18 mouse cellular contexts compared by ENCODE assay signal in genomic region chr19:29610907-29611306, GRCm38 (mm10). TPM values are rescaled to one million over a fixed set of nuclear protein-coding genes. Genes with fewer than 3 reads are reported as not detected.
DNase-seq lines count a peak whose midpoint lies in the region; ATAC-seq lines count a peak whose summit lies in the region.
"Had no signal": no experiment of that assay in that cellular context is flagged by ENCODE, and none has a peak within 500 bp of the region (broad histone marks: within the 10 kb centered on the region; RNA-seq: fewer than 3 reads in every experiment).

No protein-coding gene starts in this region.

- DNase-seq in heart, postnatal 14 days: no peak
- DNase-seq in c-Kit-positive CD71-positive TER-119-negative erythroid progenitor cells, embryonic 14.5 days (ENCODE audit: low read depth): peak; percentile 50
- no peak for DNase-seq in liver, embryonic 11.5 days (ENCODE audit: low spot score)
- no peak for DNase-seq in spleen, postnatal 14 days (ENCODE audit: low spot score in 2 of 2)
- no peak for DNase-seq in kidney, adult 8-10 months
- no peak for DNase-seq in spleen, postnatal 10 days (ENCODE audit: low spot score in 2 of 2)
- DNase-seq: adrenal gland, adult 8-10 months; cerebellum, postnatal 14 days; gastrocnemius, adult 2 months had no signal

- H3K36me3 ChIP-seq in heart, embryonic 16.5 days (ENCODE audit: control insufficient read depth, insufficient read depth): peaks cover 9% of the 10 kb centered on the region
- H3K36me3 ChIP-seq in liver, embryonic 11.5 days (ENCODE audit: control insufficient read depth, insufficient read depth, low read length): peaks cover 12% of the 10 kb centered on the region; the same call in 1 of the 2 replicates

- H3K27me3 ChIP-seq in heart, embryonic 16.5 days (ENCODE audit: control insufficient read depth, insufficient read depth, low read length): peaks cover 30% of the 10 kb centered on the region
- no peaks in the 10 kb centered on the region for H3K27me3 ChIP-seq in liver, embryonic 11.5 days (replicated peaks; ENCODE audit: control insufficient read depth, insufficient read depth, low read length)
- H3K27me3 ChIP-seq: limb, embryonic 13.5 days; neural tube, embryonic 12.5 days had no signal

- ATAC-seq in heart, embryonic 16.5 days (replicated peaks; ENCODE audit: extremely low read depth, insufficient read depth, low FRiP score): peak; percentile 91
- peak; percentile 91 for ATAC-seq in liver, embryonic 11.5 days (replicated peaks; ENCODE audit: low FRiP score)
- ATAC-seq in megakaryocyte progenitor cell, adult 5-6 weeks (replicated peaks; ENCODE audit: poor library complexity): peak; percentile 73
- ATAC-seq: forebrain, embryonic 16.5 days; hindbrain, postnatal 0 days; midbrain, embryonic 16.5 days had no signal

- no peak overlapping the region for H3K9ac ChIP-seq in heart, embryonic 16.5 days (ENCODE audit: low read length)
- no peak overlapping the region for H3K9ac ChIP-seq in liver, embryonic 11.5 days (ENCODE audit: low read depth, low read length)
- H3K9ac ChIP-seq: limb, embryonic 13.5 days; neural tube, embryonic 12.5 days had no signal

- H3K4me3 ChIP-seq in heart, embryonic 16.5 days (ENCODE audit: low read length): no peak overlapping the region
- no peak overlapping the region for H3K4me3 ChIP-seq in liver, embryonic 11.5 days (ENCODE audit: low read depth, low read length)
- H3K4me3 ChIP-seq: embryonic facial prominence, embryonic 10.5 days; erythroblast, embryonic 14.5 days; gastrocnemius, adult 2 months; limb, embryonic 13.5 days; neural tube, embryonic 12.5 days had no signal

- peaks cover 14% of the 10 kb centered on the region; the same call in 1 of the 2 replicates for H3K4me1 ChIP-seq in heart, embryonic 16.5 days (ENCODE audit: control insufficient read depth, insufficient read depth, low read length)
- no peaks in the 10 kb centered on the region; the same call in 1 of the 2 replicates for H3K4me1 ChIP-seq in liver, embryonic 11.5 days (replicated peaks; ENCODE audit: control insufficient read depth, insufficient read depth, low read length)
- H3K4me1 ChIP-seq: embryonic facial prominence, embryonic 10.5 days; limb, embryonic 13.5 days; neural tube, embryonic 12.5 days had no signal

- intact Hi-C loops in heart, postnatal 14 days (cut with DNase I): no loop called here

- peak overlapping the region; percentile 24; the same call in 1 of the 2 replicates for H3K27ac ChIP-seq in heart, embryonic 16.5 days (ENCODE audit: low read length)
- H3K27ac ChIP-seq in liver, embryonic 11.5 days (ENCODE audit: low read depth, low read length): peak overlapping the region; percentile 57; the same call in 1 of the 2 replicates
- H3K27ac ChIP-seq: embryonic facial prominence, embryonic 10.5 days; gastrocnemius, adult 2 months; hindbrain, postnatal 0 days; limb, embryonic 13.5 days; neural tube, embryonic 12.5 days had no signal

- no peak overlapping the region for H3K4me2 ChIP-seq in heart, embryonic 16.5 days (ENCODE audit: low read depth, low read length)
- no peak overlapping the region for H3K4me2 ChIP-seq in liver, embryonic 11.5 days
- H3K4me2 ChIP-seq: limb, embryonic 13.5 days; neural tube, embryonic 12.5 days had no signal

- H3K9me3 ChIP-seq in heart, embryonic 16.5 days (replicated peaks; ENCODE audit: control insufficient read depth, low read length): no peaks in the 10 kb centered on the region
- no peaks in the 10 kb centered on the region for H3K9me3 ChIP-seq in liver, embryonic 11.5 days (ENCODE audit: control insufficient read depth, low read length)
- H3K9me3 ChIP-seq: embryonic facial prominence, embryonic 10.5 days; limb, embryonic 13.5 days; neural tube, embryonic 12.5 days had no signal

- WGBS in heart, embryonic 16.5 days: 31% methylated on average over 10 of the region's 10 CpGs
- 63% methylated on average over 10 of the region's 10 CpGs for WGBS in liver, embryonic 11.5 days

RNA-seq across cellular contexts. Expression of gene Ermp1, which starts 37.3 kb away (rescaled TPM):
- 8.1 and 8.8 TPM in 2 replicates for polyA plus RNA-seq in heart, embryonic 16.5 days (2015; fragmentation: Nextera tagmentation; extraction: Ambion mirVana)
- total RNA-seq in heart, postnatal 14 days (2021): 1 to 10 TPM; 9.5 to 9.8 TPM
- 15.9 and 18.6 TPM in 2 replicates for polyA plus RNA-seq in liver, embryonic 11.5 days (2014; fragmentation: Nextera tagmentation; extraction: Ambion mirVana)
- total RNA-seq in megakaryocyte progenitor cell, adult 5-6 weeks (2015): 37.3 and 42.5 TPM in 2 replicates
- 44.8 and 51.3 TPM in 2 replicates for total RNA-seq in megakaryocyte progenitor cell, adult 5-6 weeks (2017)
